Mouse (Mus musculus) retina, postnatal 1 day (tissue): ENCODE results near the gene Lrfn1.
A peak's percentile ranks its signal among the peaks of the same experiment; 100 is the strongest.

Source experiments
- DNase-seq: peaks from one replicate; pipeline ENCODE4 v3.0.0-alpha.2; 2012

The Lrfn1 gene

DNA sequence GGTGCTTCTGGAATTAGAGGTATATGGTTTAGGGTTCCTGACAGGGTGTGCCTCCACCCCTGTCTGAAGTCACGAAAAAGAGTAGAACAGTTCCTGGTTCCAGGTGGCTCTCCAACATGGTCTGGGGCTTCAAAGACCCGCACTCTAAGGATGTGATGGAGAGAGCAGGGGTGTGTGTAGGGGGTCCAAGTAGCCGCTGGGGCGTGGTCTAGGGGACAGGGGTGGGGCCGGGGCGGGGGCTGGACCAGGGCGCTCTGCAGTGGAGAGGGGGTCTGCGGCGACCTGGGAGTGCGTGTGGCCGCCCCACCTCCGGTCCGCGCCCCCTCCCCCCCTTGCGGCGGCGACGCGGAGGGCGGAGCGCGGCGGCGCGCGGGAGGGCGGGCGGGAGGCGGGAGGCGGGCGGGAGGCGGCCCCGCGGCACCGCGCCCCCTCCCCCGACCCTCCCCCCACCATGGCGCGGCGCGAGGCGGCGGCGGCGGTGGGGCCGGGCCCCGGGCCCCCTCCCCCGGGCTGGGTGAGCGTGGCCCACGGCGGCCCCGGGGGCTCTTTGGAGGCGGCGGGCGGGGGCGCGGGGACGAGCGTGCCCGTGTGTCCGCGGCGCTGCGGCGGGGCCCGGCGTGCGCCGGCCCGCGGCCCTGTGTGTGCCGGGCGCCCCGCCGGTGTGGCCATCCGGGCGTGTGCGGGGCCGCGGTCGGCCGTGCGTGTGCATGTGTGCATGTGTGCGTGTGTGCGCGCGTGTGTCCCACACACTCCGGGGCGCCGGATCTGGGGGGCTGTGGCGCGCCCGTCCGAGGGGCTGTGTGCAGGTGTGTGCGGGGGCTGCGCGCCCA, at the start of gene Lrfn1:
TSS of gene Lrfn1 (plus strand) at position 450 of the 830 bp plus-strand sequence.
- peak; percentile 68 for DNase-seq

DNA sequence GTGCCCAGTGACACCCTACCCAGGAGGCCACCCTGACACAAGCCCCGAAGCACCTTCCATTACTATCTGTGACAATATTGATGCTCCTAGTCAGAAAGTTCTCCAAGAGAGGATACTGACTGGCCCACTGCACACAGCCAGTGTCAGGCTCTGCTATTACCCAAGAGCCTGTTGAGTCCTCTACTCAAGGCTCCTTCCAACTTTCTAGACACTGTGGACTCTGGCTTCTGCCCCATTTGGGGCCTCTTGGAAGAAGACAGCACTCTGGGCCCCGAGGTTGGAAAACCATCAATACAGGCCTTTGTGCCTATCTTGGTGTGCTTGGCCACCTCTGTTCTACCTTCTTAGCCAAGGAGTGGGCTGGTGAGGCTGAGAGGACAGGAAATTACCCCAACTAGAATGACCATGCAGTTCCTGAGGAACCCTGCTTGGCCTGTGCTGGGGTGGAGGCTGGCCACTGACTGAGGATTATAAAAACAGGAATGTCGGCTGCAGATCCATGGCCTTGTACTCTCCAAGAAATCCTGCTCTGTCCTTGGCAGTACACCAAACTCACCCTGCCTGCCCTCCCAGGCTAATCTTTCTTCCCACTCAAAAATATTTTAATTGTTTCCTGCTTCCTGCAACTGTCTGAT, 40.8 kb upstream of the Lrfn1 start:
- DNase-seq, result no peak

DNA sequence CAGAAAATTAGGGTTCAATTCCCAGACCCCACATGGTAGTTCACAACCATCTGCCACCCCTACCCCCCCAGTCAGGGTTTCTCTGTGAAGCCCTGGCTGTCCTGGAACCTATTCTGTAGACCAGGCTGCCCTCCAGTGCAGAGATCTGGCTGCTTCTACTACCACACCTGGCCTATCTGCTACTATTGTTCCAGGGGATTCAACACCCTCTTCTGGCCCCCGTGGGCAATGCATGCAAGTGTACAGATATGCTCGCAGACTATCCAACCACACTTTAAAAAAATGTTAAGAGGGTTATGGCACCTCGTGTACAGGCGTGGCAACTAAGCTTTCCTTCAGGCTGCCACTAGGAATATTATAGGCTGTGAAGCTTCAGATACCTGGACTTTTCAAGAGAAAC, 39.0 kb upstream of the Lrfn1 start:
- DNase-seq, result no peak

DNA sequence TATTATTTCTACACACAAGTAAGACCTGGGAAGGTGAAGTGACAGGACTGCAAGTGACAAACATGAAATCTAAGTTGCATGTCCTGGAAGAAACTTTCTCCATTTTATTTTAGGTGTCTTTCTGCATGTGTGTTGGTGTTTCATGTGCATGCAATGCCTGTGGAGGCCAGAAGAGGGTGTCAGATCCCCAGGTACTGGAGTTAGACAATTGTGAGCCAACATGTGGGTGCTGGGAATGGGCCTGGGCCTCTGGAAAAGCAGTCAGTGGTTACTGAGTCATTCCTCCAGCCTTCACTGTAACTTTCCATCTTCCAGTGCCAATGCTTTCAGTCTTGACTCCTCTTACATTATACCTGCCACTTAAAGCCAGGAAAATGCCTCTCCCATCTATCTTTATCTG, 34.4 kb upstream of the Lrfn1 start:
- no peak for DNase-seq

DNA sequence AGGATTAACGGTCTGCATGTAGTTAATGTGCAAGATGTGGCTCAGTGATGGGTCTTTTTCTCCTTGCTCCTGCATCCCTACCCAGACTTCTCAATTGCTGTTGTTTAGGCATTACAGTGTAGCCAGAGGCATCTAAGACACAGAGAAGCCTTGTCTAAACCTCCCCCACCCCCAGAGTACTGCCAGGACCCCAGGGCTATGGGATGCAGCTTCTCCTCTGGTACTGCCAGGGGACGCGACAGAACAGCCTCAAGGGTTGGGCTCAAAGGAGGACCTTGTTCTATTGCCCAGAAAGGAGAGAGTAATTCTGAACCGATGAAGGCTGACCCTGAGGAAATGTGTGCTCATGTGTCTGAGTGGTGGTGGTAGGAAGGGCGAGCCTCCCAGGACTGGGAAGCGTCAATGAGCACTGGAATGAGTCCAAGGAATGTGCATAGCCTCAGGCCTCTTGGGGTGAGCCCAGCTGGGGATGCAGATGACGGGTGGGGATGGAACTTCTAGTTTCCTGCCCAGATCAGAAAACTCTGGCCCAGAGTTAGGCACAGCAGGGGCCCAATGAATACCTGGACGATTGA, 33.6 kb upstream of the Lrfn1 start:
- no peak for DNase-seq

DNA sequence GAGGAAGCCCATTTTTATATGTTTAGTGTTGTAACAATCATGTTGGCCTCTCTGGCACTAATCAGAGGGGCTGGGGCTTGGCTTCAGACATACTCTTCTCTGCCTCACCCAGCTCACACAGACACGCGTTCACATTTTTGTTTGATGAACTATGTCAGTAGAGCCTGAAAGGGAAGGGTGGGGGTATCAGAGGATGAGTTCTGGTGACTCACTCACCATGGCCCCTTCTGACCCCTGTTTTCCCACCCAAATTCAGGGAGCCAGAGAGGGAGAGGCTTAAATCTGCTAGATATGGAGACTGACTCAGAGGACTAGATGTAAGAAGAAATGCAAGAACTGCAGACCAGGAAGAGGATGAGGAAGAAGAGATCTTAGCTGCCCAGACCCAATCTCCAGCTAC, 32.4 kb upstream of the Lrfn1 start:
- DNase-seq, result no peak

DNA sequence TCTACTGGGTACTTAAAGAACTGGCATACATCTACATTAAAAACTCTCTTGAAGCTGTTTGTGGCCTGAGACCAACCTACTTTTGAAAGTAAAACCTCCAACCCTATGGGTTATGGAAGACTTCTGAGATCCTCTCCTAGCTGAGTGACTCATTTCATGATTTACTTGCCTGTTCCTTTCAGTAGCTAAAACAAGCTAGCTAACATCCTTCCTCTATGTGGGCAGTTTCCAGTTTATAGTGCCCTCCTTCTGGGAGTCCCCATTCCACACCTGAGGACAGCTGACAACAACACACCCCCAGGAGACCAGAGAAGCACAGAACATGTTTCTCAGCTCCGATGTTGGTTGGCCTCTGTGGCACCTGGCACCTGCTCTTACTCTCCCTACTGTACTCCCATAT, 28.8 kb upstream of the Lrfn1 start:
- no peak for DNase-seq

DNA sequence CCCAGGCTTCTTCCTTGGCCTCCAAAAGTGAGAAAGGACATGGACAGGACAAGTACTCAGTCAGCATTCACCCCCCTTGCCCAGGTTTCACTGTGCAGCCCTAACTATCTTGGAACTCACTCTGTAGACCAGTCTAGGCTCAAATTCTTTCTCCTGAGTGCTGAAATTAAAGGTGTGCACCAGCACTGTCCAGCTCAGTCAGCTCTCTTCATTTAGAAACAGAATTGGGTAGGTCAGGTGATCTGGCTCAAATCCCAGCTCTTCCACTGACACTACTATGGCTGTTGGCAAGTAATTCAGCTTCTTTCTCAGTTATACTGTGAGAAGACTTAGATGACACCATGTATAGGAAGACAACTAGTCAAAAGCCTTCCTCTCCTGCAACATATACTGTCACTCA, 24.0 kb upstream of the Lrfn1 start:
- DNase-seq, result no peak

DNA sequence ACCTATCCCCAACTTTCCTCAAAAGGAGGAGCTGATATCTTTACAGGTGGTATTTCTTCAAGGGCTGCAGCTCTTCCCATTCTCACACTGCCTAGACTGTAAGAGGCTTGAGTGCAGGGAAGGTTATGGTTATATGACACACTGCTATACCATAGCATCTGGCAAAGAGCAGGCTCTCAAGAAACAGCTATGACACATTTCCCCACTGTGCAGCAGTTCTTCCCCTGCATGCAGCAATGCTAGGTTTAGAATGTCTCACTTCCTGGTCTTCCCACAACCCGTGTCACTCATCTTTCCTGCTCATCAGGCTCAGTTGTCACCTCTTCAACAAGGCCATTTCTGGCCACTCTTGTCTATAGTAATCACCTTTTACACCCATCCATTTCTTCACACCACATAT, 21.3 kb upstream of the Lrfn1 start:
- DNase-seq, result no peak

DNA sequence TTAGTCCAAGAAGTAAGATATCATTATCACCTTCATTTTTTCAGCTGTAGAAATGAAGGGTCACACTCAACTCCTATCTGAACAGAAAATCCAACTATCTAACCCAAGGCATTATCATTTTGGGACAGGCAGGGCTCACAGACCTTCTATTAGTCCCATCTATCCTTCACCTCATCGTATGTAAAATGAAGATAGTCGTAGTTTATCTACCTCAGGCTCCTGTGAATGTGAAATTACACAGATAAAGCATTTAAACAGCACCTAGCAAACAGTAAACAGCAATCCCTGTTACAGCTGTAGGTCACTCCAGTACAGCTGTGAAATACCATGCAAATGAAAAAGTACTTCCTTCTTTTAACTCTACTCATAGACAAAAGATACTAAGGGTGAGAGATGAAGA, 19.5 kb upstream of the Lrfn1 start:
- DNase-seq, result no peak

DNA sequence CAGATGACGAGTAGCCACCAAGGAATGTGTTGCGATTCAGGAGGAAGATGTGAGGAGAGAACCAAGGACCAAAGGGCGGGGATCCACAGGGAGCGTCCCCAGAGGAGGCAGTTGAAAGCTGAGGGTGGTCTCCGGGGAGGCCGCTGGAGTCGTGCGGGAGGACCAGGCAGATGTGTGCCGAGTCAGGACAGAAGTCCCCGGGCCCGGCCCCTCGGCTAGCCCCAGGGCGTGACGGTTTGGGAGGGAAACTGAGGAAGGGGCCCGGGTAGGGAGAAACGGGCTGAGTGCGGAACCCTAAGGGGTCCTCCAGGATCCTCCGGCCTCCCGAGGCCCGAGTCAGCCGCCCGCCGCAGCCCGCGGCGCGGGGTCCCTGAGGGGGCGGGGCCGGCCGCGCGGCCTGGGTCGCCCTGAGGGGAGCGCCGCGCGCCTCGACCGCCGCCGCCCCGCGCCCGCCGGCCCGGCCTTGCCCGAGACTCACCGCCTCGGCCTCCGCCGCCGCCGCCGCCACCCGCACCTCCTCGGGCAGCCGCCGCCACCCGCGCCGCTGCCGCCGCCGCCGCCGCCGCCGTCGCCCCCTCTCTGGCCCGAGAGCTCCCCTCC, 16.0 kb upstream of the Lrfn1 start:
- DNase-seq, result no peak

DNA sequence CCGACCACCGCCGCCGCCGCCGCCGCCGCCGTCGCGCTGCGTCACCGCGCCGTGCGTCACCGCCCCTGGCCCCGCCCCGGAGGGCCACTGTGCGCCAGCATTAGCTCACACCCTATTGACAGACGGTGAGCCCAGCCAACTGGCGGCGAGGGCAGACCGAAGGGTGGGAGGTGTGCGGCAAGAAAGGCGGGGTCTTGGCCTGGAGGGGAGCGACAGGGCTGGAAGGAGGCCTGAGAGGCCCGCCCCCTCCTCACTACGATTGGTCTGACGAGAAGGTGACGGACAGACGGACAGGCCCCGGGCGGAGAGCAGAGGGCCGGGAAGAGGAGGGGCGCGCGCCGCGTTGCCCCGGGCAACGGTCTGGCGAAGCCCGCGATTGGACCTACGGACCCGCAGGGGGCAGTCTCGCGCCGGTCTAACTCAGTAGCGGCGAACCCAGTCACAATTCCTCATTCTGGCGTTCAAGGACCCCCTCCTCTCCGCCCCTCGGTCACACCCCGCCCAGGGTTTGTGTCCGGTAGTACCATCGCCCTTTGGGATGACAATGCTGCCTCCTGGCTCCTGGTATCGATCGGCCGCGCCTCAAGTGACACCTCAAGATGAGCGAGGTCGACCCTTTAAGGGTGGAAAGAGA, 15.4 kb upstream of the Lrfn1 start:
- DNase-seq, result peak; percentile 100

DNA sequence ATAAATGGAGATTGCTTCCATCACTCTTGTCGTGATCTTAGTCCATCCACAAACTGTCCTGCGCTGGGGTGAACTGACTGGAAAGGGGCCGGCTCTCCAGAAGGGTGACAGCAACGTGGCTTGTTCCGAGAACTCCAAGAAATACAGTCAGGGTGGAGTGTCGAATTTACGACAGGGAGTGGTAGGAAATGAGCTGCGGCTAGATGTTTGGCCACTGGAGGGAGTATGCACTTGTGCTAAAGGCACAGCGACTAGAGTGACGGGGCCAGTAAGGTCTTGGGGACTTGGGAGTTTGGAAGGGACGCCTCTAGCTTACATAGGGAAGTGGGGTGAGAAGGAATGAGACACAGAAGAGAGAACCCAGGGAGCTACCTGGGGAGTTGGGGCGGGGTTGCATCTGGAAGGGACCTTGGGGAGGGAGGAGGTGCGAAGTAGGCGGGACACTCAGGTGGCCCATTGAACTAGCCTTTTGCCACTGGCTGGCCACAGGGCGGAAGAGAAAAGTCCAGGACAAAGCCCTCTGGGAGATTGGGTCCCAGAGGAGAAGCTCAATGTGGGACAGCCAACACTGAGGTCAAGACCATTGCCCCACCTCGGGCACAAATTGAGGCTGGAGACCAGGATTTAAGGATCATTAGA, 14.7 kb upstream of the Lrfn1 start, which contains the start of gene Gmfg:
TSS of gene Gmfg (plus strand) at position 516 of the 639 bp plus-strand sequence.
- peak; percentile 91 for DNase-seq

DNA sequence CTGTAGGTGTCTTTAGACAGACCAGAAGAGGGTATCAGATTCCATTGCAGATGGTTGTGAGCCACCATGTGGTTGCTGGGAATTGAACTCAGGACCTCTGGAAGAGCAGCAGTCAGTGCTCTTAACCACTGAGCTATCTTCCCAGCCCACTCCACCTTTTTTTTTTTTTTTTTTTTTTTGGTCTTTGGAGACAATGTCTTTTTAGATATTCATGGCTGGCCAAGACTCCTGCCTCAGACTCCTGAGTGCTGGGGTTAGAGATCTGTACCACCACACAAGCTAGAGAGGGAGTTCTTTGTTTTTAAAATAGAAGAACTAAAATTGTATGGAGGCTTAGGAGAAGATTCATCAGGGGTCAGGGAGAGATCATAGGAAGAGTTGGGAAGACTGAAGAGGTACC, 13.8 kb upstream of the Lrfn1 start:
- DNase-seq, result no peak

DNA sequence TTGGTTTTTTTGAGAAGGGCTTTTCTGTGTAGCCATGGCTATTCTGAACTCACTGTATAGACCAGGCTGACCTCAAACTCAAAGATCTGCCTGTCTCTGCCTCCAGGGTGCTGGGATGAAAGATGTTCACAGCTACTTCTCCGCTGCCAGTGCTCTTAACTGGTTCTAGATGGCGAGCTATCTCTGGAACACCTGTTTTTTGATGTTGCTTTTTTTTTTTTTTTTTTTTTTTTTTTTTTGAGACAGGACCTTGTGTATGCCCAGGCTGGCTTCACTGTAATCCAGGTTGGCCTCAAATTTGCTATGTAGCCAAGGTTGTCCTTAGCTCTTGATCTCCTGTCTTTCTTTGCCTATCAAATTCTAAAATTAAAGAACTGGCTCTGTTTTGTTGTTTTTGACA, 13.0 kb upstream of the Lrfn1 start:
- DNase-seq, result no peak

DNA sequence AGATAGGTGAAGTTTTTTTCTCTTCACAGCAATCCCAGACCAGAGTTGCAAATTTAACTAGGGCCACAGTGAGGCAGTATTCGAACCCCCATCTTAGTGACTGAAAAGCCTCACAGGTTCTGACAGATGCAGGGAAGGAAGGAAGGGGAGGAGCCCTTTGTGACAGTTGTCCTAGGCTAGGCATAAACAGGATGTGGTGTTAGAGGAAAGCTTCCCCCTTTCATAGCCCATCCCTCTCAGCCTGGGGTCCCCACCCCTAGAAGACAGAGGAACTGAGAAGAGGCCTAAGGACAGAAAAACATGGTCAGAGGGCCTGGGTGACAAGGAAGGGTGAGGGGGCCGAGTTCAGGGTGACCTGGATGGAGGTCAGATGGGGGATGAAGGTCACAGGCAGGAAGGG, 11.0 kb upstream of the Lrfn1 start:
- no peak for DNase-seq

DNA sequence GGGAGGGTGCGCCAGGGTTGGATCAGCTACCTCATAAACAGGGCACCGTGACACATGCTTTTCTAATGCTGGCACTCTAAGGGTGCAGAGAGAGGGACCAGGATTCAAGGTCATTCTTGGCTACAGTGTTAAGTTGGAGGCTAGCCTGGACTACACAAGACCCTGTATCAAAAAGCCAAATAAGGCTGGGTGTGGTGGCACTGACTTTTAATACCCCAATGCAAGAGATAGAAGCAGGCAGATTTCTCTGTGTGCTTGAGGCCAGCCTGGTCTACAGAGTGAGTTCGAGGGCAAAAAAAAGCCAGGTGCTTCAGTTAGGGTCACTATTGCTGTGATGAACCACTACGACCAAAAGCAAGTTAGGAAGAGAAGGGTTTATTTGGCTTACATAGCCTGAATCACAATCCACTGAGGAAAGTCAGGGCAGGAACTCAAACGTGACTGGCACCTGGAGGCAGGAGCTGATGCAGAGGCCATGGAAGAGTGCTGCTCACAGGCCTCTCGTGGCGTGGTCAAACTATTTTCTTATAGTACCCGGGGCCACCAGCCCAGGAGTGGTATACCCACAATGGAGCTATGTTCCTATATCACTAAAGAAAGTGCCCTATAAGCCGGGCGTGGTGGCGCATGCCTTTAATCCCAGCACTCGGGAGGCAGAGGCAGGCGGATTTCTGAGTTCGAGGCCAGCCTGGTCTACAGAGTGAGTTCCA, 9.8 kb upstream of the Lrfn1 start:
- no peak for DNase-seq

DNA sequence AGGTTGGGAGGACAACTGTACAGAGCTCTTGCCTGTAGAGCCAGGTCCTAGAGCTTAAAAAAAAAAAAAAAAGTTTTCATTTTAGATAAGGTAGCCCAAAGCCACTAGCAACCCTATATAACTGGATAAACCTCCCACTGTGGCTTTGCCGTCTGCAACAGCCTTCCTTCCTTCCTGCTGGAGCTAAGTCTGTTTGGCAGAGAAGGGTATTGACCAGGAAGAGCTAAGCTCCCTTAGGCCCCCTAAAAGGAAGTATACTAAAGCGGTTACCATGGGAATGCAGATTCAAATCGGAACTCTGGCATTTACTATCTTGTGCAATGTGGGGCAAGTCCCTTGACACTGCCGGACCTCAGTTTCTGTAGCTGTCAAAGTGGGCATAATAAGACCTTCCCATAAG, 9.1 kb upstream of the Lrfn1 start:
- DNase-seq, result no peak

DNA sequence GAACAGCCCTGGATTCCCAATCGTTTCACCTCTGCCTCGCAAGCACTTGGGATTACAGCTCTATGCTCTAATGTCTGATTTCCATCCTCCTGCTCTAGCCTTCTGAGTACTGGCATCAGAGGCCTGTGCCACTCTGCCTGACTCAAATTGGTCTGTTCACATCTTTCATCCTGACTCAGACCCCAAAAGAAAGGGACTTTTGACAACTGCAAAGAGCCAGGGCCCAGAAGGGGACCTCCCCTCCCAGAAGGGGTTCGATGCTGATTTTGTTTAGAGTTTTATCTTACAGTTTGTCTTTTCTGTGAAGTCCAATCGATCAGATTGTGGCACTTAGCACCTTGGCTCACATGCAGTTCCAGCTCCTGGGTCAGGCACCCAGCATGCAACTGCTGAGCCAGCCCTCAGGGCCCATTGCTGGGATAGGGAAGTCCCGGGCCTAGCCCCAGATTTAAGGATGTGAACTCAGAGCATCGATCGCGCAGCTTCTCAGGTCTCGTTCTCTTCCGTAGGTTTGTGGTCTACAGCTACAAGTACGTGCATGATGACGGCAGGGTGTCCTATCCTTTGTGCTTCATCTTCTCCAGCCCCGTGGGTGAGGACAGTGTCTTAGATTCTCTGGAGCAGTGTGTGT, 7.3 kb upstream of the Lrfn1 start:
- no peak for DNase-seq

DNA sequence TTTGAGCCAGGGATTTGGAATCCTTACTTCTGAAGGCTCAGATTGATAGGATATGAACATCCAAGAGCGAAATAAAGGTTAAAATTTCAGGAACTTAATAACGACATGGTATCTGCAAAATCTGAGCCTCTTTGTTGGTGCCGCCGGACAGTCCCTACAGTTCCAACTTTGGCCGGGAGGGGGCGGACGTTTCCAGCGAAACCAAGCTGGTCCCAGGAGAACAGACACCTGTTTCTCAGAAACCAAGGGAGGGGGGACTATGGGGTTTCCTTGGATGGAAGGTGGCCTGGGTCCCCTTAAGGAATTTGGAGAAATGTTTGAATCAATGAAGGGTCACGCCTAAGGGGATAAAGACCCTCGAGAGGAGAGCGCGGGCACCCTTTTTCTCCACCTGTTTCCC, 5.3 kb upstream of the Lrfn1 start:
- DNase-seq, result peak; percentile 76

DNA sequence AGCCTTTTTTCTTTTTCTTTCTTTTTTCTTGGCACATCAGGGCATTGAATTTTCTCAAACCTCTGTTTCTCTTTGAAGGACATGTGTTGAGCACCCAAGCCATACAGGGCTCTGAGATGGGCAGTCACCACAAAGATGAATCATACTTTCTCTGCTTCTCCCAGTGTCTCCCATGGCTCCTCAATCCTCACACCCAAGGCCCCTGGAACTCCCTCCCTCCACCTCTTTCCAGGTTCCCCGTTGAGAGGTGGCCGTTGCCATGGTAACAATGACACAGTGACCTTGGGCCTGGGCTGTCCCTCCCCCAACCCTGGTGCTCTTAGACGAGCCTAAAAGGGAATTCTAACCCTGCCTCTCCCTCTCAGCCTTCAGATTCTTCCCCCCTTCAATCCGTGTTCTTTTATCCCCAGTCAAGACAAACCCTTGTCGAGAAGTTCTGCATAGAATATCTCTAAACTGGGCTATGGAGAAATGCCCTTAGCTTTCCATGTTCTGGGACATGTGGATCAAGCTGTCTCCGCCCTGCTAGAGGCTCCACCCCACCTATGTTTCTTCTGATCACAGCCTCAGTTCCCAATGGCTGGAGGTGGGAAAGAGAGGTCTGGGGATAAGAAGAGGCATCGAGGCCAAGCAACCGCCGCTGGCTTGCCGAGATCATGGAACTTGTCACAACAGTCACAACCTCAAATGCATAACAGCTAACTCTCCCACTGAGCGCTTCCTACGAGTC, 4.5 kb upstream of the Lrfn1 start:
- DNase-seq, result peak; percentile 54
